Mouse (Mus musculus): ENCODE data around the gene Entr1.

DNA sequence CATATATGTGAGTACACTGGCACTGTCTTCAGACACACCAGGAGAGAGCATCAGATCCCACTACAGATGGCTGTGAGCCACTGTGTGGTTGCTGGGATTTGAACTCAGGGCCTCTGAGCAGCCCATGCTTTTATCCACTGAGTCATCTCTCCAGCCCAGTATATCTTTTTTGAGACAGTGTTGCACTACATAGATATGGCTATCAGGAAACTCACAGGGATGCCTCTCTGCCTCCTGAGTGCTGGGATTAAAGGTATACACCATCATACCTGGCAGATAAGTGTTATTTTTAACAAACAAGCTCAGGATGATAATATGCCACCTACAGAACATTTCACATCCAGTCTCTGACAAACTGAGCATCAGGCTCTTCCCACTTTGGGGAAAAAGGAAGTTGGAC, 27.9 kb upstream of the Entr1 start:
- TF ChIP-seq CTCF (conservative IDR thresholded peaks at IDR 0.05; ENCODE audit: low read length) (no peak), NANOG (IDR thresholded peaks at IDR 0.05; ENCODE audit: borderline replicate concordance, low read length) (no peak), POU5F1 (IDR thresholded peaks at IDR 0.05; ENCODE audit: borderline replicate concordance, low read length) (no peak)
